Mouse (Mus musculus) CH12.LX (cell line): ENCODE data around the gene Crabp1. TPM values are rescaled to one million over a fixed set of nuclear protein-coding genes. Genes with fewer than 3 reads are reported as not detected.
A peak's percentile ranks its signal among the peaks of the same experiment; 100 is the strongest.

Experiments
- DNase-seq: peaks from one replicate; pipeline ENCODE4 v3.0.0-alpha.2; 2013; ENCODE audit errors: extremely low read depth
- H3K27ac ChIP-seq: 2 replicates; pipeline ENCODE4 v1.5.1; 2012; ENCODE audit warnings: low read depth, mild to moderate bottlenecking, control low read depth, moderate library complexity; ENCODE audit not compliant: insufficient read depth
- H3K27me3 ChIP-seq: replicated peaks from 2 replicates; pipeline ENCODE3; 2012; ENCODE audit warnings: inconsistent platforms
- H3K36me3 ChIP-seq, 2 experiments: replicated peaks in 1 of 2; 2 replicates each; pipeline versions ENCODE3 to v1.6.1; 2012; ENCODE audit warnings: inconsistent platforms in 1 of 2, low read length in 1 of 2, mild to moderate bottlenecking in 1 of 2, mixed read lengths in 1 of 2, moderate library complexity in 1 of 2; ENCODE audit not compliant: control insufficient read depth in 1 of 2, insufficient read depth in 1 of 2
- H3K4me1 ChIP-seq, 2 experiments: 2 replicates each; pipeline ENCODE4 v1.6.1; 2012; ENCODE audit warnings: inconsistent platforms in 1 of 2, moderate library complexity in 1 of 2; ENCODE audit not compliant: insufficient read depth in 2 of 2, control insufficient read depth in 1 of 2
- H3K4me2 ChIP-seq: 2 replicates; pipeline ENCODE4 v1.6.1; 2012; ENCODE audit warnings: low read depth, mild to moderate bottlenecking, control low read depth; ENCODE audit not compliant: poor library complexity, insufficient read depth, severe bottlenecking
- H3K4me3 ChIP-seq, 3 experiments: fragments of 150-350 bp in 1 of 3; sonication (generic) in 1 of 3; replicated peaks in 1 of 3; 2 replicates each; pipeline versions ENCODE3 to v1.5.1; 2011 to 2012; ENCODE audit warnings: low read depth in 2 of 3, low read length in 2 of 3, mild to moderate bottlenecking in 2 of 3, moderate library complexity in 2 of 3, control low read depth in 1 of 3, improper control_type of control experiment in 1 of 3, inconsistent platforms in 1 of 3, mixed read lengths in 1 of 3; ENCODE audit not compliant: poor library complexity in 1 of 3
- H3K79me2 ChIP-seq: replicated peaks from 2 replicates; pipeline ENCODE4 v1.6.1; 2012; ENCODE audit warnings: mild to moderate bottlenecking, moderate library complexity; ENCODE audit not compliant: control insufficient read depth, poor library complexity, insufficient read depth, severe bottlenecking; ENCODE audit errors: extremely low read depth
- H3K9ac ChIP-seq: 2 replicates; pipeline ENCODE4 v1.6.1; 2012; ENCODE audit warnings: low read depth, mild to moderate bottlenecking, control low read depth, moderate library complexity; ENCODE audit not compliant: insufficient read depth
- H3K9me3 ChIP-seq: replicated peaks from 2 replicates; pipeline ENCODE3; 2012; ENCODE audit warnings: low read length, inconsistent platforms, mixed read lengths
- BHLHE40 ChIP-seq: IDR thresholded peaks from 2 replicates; pipeline ENCODE4 v1.6.1; 2011; ENCODE audit warnings: mild to moderate bottlenecking, low read depth, low read length, improper control_type of control experiment
- CHD1 ChIP-seq: IDR thresholded peaks from 2 replicates; pipeline ENCODE4 v1.6.1; 2012; ENCODE audit warnings: low read depth, low read length, improper control_type of control experiment, inconsistent platforms
- CHD2 ChIP-seq: IDR thresholded peaks from 2 replicates; pipeline ENCODE4 v1.6.1; 2011; ENCODE audit warnings: low read length, improper control_type of control experiment
- CTCF ChIP-seq, 2 experiments: IDR thresholded peaks in 1 of 2; conservative IDR thresholded peaks in 1 of 2; 2 replicates each; pipeline ENCODE4 v1.5.1; 2011 to 2012; ENCODE audit warnings: low read depth in 2 of 2, low read length in 2 of 2, improper control_type of control experiment in 1 of 2, inconsistent platforms in 1 of 2, mild to moderate bottlenecking in 1 of 2, moderate library complexity in 1 of 2
- E2F4 ChIP-seq: IDR thresholded peaks from 2 replicates; pipeline ENCODE4 v1.6.1; 2011; ENCODE audit warnings: low read depth, low read length, improper control_type of control experiment; ENCODE audit not compliant: insufficient replicate concordance
- ELF1 ChIP-seq: IDR thresholded peaks from 2 replicates; pipeline ENCODE4 v1.6.1; 2014; ENCODE audit warnings: low read depth, mild to moderate bottlenecking, inconsistent platforms, low read length, improper control_type of control experiment
- EP300 ChIP-seq: IDR thresholded peaks from 2 replicates; pipeline ENCODE4 v1.6.1; 2011; ENCODE audit warnings: low read length, improper control_type of control experiment
- ETS1 ChIP-seq: conservative IDR thresholded peaks from 2 replicates; pipeline ENCODE4 v1.6.1; 2012; ENCODE audit warnings: low read depth, mild to moderate bottlenecking, inconsistent platforms, low read length, improper control_type of control experiment, moderate library complexity
- GABPA ChIP-seq: IDR thresholded peaks from 2 replicates; pipeline ENCODE4 v1.6.1; 2012; ENCODE audit warnings: low read depth, low read length, improper control_type of control experiment, inconsistent platforms; ENCODE audit not compliant: insufficient replicate concordance
- HCFC1 ChIP-seq: IDR thresholded peaks from 2 replicates; pipeline ENCODE4 v1.6.1; 2012; ENCODE audit warnings: low read depth, mild to moderate bottlenecking, inconsistent platforms, low read length, improper control_type of control experiment
- IRF4 ChIP-seq: IDR thresholded peaks from 2 replicates; pipeline ENCODE4 v1.6.1; 2014; ENCODE audit warnings: low read depth, mild to moderate bottlenecking, inconsistent platforms, low read length, improper control_type of control experiment
- JUN ChIP-seq: IDR thresholded peaks from 2 replicates; pipeline ENCODE4 v1.6.1; 2011; ENCODE audit warnings: low read depth, mild to moderate bottlenecking, low read length, improper control_type of control experiment, moderate library complexity; ENCODE audit not compliant: insufficient read depth
- JUND ChIP-seq: conservative IDR thresholded peaks from 2 replicates; pipeline ENCODE4 v1.6.1; 2011; ENCODE audit warnings: low read depth, low read length, improper control_type of control experiment
- KAT2A ChIP-seq: IDR thresholded peaks from 2 replicates; pipeline ENCODE4 v1.6.1; 2012; ENCODE audit warnings: low read length, improper control_type of control experiment, inconsistent platforms; ENCODE audit not compliant: insufficient replicate concordance
- MAFK ChIP-seq: IDR thresholded peaks from 2 replicates; pipeline ENCODE4 v1.6.1; 2011; ENCODE audit warnings: low read length, improper control_type of control experiment; ENCODE audit not compliant: insufficient replicate concordance
- MAX ChIP-seq: IDR thresholded peaks from 2 replicates; pipeline ENCODE4 v1.6.1; 2011; ENCODE audit warnings: low read length, improper control_type of control experiment
- MAZ ChIP-seq: IDR thresholded peaks from 2 replicates; pipeline ENCODE4 v1.6.1; 2012; ENCODE audit warnings: low read depth, mild to moderate bottlenecking, inconsistent platforms, low read length, improper control_type of control experiment, moderate library complexity
- MEF2A ChIP-seq: IDR thresholded peaks from 2 replicates; pipeline ENCODE4 v1.6.1; 2014; ENCODE audit warnings: low read depth, mild to moderate bottlenecking, inconsistent platforms, low read length, improper control_type of control experiment, borderline replicate concordance
- MXI1 ChIP-seq: IDR thresholded peaks from 2 replicates; pipeline ENCODE4 v1.6.1; 2011; ENCODE audit warnings: mild to moderate bottlenecking, low read depth, low read length, improper control_type of control experiment
- MYC ChIP-seq: IDR thresholded peaks from 2 replicates; pipeline ENCODE4 v1.6.1; 2011; ENCODE audit warnings: low read depth, mild to moderate bottlenecking, improper control_type of control experiment, low read length
- NELFE ChIP-seq: IDR thresholded peaks from 2 replicates; pipeline ENCODE4 v1.6.1; 2011; ENCODE audit warnings: low read depth, low read length, improper control_type of control experiment
- NRF1 ChIP-seq: IDR thresholded peaks from 2 replicates; pipeline ENCODE4 v1.6.1; 2014; ENCODE audit warnings: low read depth, mild to moderate bottlenecking, inconsistent platforms, low read length, improper control_type of control experiment, moderate library complexity
- PAX5 ChIP-seq: IDR thresholded peaks from 2 replicates; pipeline ENCODE4 v1.6.1; 2012; ENCODE audit warnings: low read length, inconsistent platforms, mixed read lengths
- POLR2A ChIP-seq: IDR thresholded peaks from 2 replicates; pipeline ENCODE4 v1.6.1; 2011; ENCODE audit warnings: low read depth, mild to moderate bottlenecking, improper control_type of control experiment, low read length
- POLR2AphosphoS2 ChIP-seq: IDR thresholded peaks from 2 replicates; pipeline ENCODE4 v1.6.1; 2011; ENCODE audit warnings: low read depth, low read length, improper control_type of control experiment
- RAD21 ChIP-seq: IDR thresholded peaks from 2 replicates; pipeline ENCODE4 v1.6.1; 2011; ENCODE audit warnings: low read depth, mild to moderate bottlenecking, low read length, improper control_type of control experiment, moderate library complexity
- RCOR1 ChIP-seq: conservative IDR thresholded peaks from 2 replicates; pipeline ENCODE4 v1.6.1; 2012; ENCODE audit warnings: low read depth, mild to moderate bottlenecking, inconsistent platforms, low read length, improper control_type of control experiment
- SIN3A ChIP-seq: IDR thresholded peaks from 2 replicates; pipeline ENCODE4 v1.6.1; 2012; ENCODE audit warnings: low read length, improper control_type of control experiment, inconsistent platforms
- SMC3 ChIP-seq: IDR thresholded peaks from 2 replicates; pipeline ENCODE4 v1.6.1; 2011; ENCODE audit warnings: low read depth, low read length, improper control_type of control experiment
- TBP ChIP-seq: conservative IDR thresholded peaks from 2 replicates; pipeline ENCODE4 v1.6.1; 2011; ENCODE audit warnings: low read depth, low read length, improper control_type of control experiment
- TCF12 ChIP-seq: IDR thresholded peaks from 2 replicates; pipeline ENCODE4 v1.6.1; 2014; ENCODE audit warnings: low read depth, mild to moderate bottlenecking, inconsistent platforms, low read length, improper control_type of control experiment
- UBTF ChIP-seq: IDR thresholded peaks from 2 replicates; pipeline ENCODE4 v1.6.1; 2012; ENCODE audit warnings: low read depth, mild to moderate bottlenecking, inconsistent platforms, low read length, improper control_type of control experiment, moderate library complexity
- USF1 ChIP-seq: IDR thresholded peaks from 2 replicates; pipeline ENCODE4 v1.6.1; 2014; ENCODE audit warnings: low read depth, mild to moderate bottlenecking, inconsistent platforms, low read length, improper control_type of control experiment
- USF2 ChIP-seq: conservative IDR thresholded peaks from 2 replicates; pipeline ENCODE4 v1.6.1; 2011; ENCODE audit warnings: low read depth, low read length, improper control_type of control experiment
- ZC3H11A ChIP-seq: IDR thresholded peaks from 2 replicates; pipeline ENCODE4 v1.6.1; 2012; ENCODE audit warnings: low read depth, mild to moderate bottlenecking, inconsistent platforms, low read length, improper control_type of control experiment
- ZKSCAN1 ChIP-seq: IDR thresholded peaks from 2 replicates; pipeline ENCODE4 v1.6.1; 2012; ENCODE audit warnings: low read depth, inconsistent platforms, low read length, improper control_type of control experiment, borderline replicate concordance
- ZMIZ1 ChIP-seq: IDR thresholded peaks from 2 replicates; pipeline ENCODE4 v1.6.1; 2012; ENCODE audit warnings: low read depth, mild to moderate bottlenecking, inconsistent platforms, low read length, improper control_type of control experiment
- ZNF384 ChIP-seq: IDR thresholded peaks from 2 replicates; pipeline ENCODE4 v1.6.1; 2012; ENCODE audit warnings: low read depth, low read length, improper control_type of control experiment, inconsistent platforms
- dilution Hi-C: fragments of 300-500 bp; cut with MboI; formaldehyde crosslinking; loops from 2 replicates; pipeline ENCODE4 v1.14.3; 2020; ENCODE audit warnings: low sequenced_read_pairs; ENCODE audit not compliant: extremely low pct_unique_long_range_greater_than_20kb, extremely low pct_ligation_motif_present
- in situ Hi-C: fragments of 300-500 bp; cut with MboI; formaldehyde crosslinking; loops from 3 replicates; pipeline ENCODE4 v1.14.3; 2019; ENCODE audit warnings: low sequenced_read_pairs, low pct_ligation_motif_present, low pct_unique_long_range_greater_than_20kb, mixed read lengths
- polyA plus RNA-seq: library from polyadenylated mRNA; unstranded; fragments of >175 nt; gene quantifications from 2 replicates; pipeline ENCODE4 v1.2.1, GENCODE M21; 2012; ENCODE audit warnings: low read depth; ENCODE audit not compliant: insufficient read length
- total RNA-seq, 2 experiments: library from RNA; depleted of rRNA; stranded (reverse); fragments of 300-350 nt in 1 of 2; fragments of >200 nt in 1 of 2; gene quantifications; 2 replicates each; pipeline ENCODE4 v1.2.3; 2012 to 2014

Gene Crabp1
- total and polyA plus RNA-seq, 3 experiments: not detected

DNA sequence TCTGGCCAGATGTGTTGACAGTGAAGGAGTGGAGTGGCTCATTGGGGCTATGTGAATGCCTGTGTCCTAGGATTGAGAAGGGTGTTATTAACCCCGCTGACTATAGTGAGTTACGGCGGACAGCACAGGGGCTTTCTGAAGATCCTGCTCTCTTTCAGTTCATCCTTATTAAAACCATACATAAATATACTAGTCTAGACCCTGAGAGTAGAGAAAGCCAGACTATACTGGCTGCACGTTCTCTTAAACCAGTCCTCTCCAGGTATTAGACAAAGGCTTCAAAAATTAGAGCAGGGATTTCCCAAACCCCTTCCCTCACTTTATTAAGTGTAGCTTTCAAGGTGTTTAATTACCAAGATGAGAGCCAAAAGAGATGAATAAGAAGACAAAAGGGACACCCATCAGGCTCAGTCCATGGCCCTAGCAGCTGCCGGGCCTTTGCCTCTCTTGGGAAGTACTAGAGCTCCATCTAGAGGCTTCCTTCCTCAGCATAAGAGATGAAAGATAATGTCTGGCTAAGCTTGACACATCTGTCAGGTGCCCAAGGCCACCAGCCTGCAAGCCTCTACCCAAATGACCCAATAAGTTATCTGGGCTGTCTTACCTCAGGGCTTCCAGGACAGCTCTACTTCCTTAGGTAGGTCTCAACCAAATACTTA lies 57.0 kb downstream of the Crabp1 start:
- Histone ChIP-seq H3K36me3 (no peaks in the 10 kb centered on the region), H3K4me1 (no peaks in the 10 kb centered on the region), H3K9ac (no peak overlapping the region), H3K4me3 (no peak overlapping the region), H3K4me2 (no peak overlapping the region), H3K27ac (no peak overlapping the region), H3K27me3 (peaks cover 5% of the 10 kb centered on the region), H3K79me2 (no peaks in the 10 kb centered on the region), H3K9me3 (peaks cover 2% of the 10 kb centered on the region)
- DNase-seq: peak; percentile 55
- in situ Hi-C loops: loop anchor here (5.0 kb wide), 1 partner anchor 84 kb away; no protein-coding TSS in a partner anchor
- dilution Hi-C loops: no loop called here
- TF ChIP-seq ELF1 (no peak), KAT2A (no peak), MYC (no peak), CTCF (conservative IDR thresholded peaks at IDR 0.05 in 1 of 2, IDR thresholded peaks at IDR 0.05 in 1 of 2; ENCODE audit: low read depth in 2 of 2, low read length in 2 of 2) (peak; percentile 52 to 95), PAX5 (no peak), CHD1 (no peak), CHD2 (no peak), RAD21 (peak; percentile 94), ETS1 (no peak), BHLHE40 (no peak), IRF4 (peak; percentile 22; the same call in 1 of the 2 replicates), POLR2AphosphoS2 (no peak), MAX (no peak), ZMIZ1 (no peak), GABPA (no peak), NELFE (peak; percentile 50; the same call in 1 of the 2 replicates), JUN (no peak), EP300 (no peak), HCFC1 (no peak), USF1 (no peak), ZC3H11A (peak; percentile 81), USF2 (no peak), JUND (no peak), E2F4 (no peak), SMC3 (peak; percentile 92), SIN3A (no peak), ZNF384 (no peak), UBTF (no peak), RCOR1 (no peak), POLR2A (no peak), MAZ (no peak), ZKSCAN1 (no peak), TBP (no peak), MXI1 (no peak), MEF2A (no peak), NRF1 (no peak), MAFK (no peak), TCF12 (no peak)
